Mouse (Mus musculus) olfactory bulb, adult 2 months (tissue): ENCODE measurements around the gene Wipf3.

Experiments
- CTCF ChIP-seq: fragments of 200-500 bp; IDR thresholded peaks from 2 replicates; pipeline ENCODE4 v1.5.1; 2012; ENCODE audit warnings: low read depth, mild to moderate bottlenecking, low read length, moderate library complexity; ENCODE audit not compliant: insufficient read depth
- POLR2A ChIP-seq: fragments of 200-500 bp; IDR thresholded peaks from 2 replicates; pipeline ENCODE4 v1.6.1; 2012; ENCODE audit warnings: mild to moderate bottlenecking, low read depth, low read length, moderate library complexity; ENCODE audit not compliant: insufficient read depth

DNA sequence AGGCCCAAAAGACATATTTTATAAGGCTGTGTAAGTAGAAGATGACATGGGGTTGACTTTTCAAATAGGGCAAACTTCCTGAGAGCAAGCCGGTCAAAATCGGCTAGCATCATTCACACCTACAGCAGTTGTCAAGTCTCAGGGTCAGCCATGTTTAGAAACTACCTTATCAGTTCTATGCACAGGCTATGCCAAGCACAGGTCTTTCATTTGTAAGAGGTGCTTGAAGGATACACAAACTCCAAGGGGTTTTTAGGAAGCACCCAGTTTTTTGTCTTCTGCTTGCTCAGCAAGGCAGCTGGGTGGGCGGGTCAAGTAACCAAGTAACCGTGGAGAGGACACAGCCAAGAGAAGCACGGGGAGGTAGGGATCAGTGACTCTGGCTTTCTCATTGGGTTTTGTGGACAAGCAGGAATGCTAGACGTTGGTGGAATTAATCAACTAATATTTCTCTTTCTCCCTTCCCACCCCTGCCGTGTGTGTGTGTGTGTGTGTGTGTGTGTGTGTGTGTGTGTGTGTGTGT lies 121.5 kb downstream of the Wipf3 start:
- TF ChIP-seq CTCF (no peak), POLR2A (no peak)
